Mouse (Mus musculus): ENCODE results near the gene Diras2. TPM values are rescaled to one million over a fixed set of nuclear protein-coding genes. Genes with fewer than 3 reads are reported as not detected.

Diras2 gene
- polyA plus RNA-seq, 1 experiment, result 22.4 TPM

DNA sequence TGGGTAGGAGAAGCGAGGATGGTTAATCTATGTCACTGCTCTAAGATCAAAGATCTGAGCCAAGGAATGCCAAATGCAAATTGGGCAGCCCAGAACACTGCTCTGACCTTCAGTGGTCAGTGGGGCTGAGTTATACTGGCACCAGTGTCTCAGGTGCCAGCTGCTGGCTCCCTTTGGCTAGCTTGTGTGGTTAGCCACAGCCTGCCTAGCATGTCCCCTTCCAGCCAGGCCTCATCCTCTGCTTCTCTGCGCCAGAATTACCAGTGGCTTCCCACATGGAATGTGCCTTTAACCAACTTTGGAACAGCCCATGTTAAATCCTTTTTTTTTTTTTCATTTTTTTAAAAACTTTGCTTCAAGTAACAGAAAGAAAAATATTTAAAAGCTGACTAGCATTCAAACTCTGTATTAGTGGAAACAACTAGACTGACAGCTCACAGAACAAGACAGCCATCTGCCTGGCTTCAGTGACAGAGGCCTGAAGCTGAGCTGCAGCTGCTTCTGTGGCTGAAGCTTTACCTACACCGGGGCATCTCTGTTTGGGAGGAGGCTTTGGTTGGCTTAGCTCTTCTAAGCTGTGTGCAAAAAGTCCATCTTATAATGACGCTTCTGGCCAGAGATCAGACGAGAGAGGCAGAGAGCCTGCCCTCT is 10.4 kb upstream of the Diras2 start:
- Histone ChIP-seq H3K4me1 (replicated peaks; ENCODE audit: control insufficient read depth, insufficient read depth, low read length) (peaks cover 32% of the 10 kb centered on the region), H3K27me3 (ENCODE audit: control insufficient read depth, insufficient read depth, low read length) (no peaks in the 10 kb centered on the region), H3K4me3 (ENCODE audit: control insufficient read depth, insufficient read depth, low read length) (no peak overlapping the region), H3K36me3 (ENCODE audit: control insufficient read depth, insufficient read depth, low read length) (no peaks in the 10 kb centered on the region), H3K27ac (ENCODE audit: control insufficient read depth, insufficient read depth, low read length) (no peak overlapping the region)
- TF ChIP-seq POLR2A (IDR thresholded peaks at IDR 0.05; ENCODE audit: control insufficient read depth, extremely low read depth, insufficient read depth, low read length, poor library complexity) (no peak), CTCF (IDR thresholded peaks at IDR 0.05; ENCODE audit: borderline replicate concordance, control insufficient read depth, extremely low read depth, insufficient read depth, low read length, poor library complexity) (no peak)
- WGBS, result 58% methylated on average over 5 of the region's 5 CpGs
- no peak for DNase-seq

DNA sequence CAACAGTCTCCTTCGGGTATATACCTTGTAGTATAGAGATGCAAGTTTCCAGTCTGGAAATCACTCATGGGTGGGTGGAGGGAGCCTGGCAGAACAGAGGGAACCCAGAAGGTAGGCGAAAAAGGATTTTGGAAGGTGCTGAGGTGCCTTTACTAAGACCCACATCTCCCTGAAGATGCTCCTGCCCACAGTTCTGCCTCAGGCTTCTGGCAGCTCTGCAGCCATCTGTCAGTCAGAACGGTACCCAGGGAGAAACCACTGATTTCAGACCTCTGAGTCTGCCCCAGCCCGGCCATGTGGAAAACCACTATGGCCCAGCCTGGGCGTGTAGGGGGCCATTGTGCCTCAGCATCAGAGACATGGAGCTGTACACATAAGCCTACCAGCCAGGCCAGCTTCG is 8.4 kb upstream of the Diras2 start:
- Histone ChIP-seq H3K36me3 (ENCODE audit: control insufficient read depth, insufficient read depth, low read length) (no peaks in the 10 kb centered on the region), H3K4me3 (ENCODE audit: control insufficient read depth, insufficient read depth, low read length) (no peak overlapping the region), H3K4me1 (replicated peaks; ENCODE audit: control insufficient read depth, insufficient read depth, low read length) (peaks cover 36% of the 10 kb centered on the region), H3K27me3 (ENCODE audit: control insufficient read depth, insufficient read depth, low read length) (no peaks in the 10 kb centered on the region), H3K27ac (ENCODE audit: control insufficient read depth, insufficient read depth, low read length) (no peak overlapping the region)
- TF ChIP-seq CTCF (IDR thresholded peaks at IDR 0.05; ENCODE audit: borderline replicate concordance, control insufficient read depth, extremely low read depth, insufficient read depth, low read length, poor library complexity) (no peak), POLR2A (IDR thresholded peaks at IDR 0.05; ENCODE audit: control insufficient read depth, extremely low read depth, insufficient read depth, low read length, poor library complexity) (no peak)
- 82% methylated on average over 6 of the region's 6 CpGs for WGBS
- DNase-seq, result no peak

DNA sequence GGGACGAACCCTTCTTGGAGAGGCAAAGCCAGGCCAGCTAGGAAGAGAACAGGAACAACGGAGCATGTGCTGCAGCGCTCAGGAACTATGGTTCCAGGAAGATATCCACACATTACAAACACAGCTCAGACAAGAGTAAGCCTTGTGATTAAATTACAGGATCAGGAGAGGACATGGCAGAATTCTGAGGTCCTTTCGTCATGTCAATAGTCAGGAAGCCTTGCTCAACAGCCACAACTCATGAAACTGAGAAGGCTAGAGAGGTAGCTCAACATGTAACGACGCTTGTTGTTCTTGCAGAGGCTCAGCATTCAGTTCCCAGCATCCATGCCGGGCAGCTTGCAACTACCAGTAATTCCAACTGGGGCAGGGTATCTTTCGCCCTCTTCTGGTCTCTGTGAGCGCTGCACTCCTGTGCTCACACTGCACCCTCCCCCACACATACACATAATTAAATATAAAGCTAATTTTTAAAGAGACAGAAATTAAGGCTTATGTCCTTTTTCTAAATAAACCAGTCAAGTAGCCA is 7.6 kb upstream of the Diras2 start:
- Histone ChIP-seq H3K27ac (ENCODE audit: control insufficient read depth, insufficient read depth, low read length) (peak overlapping the region; percentile 81), H3K4me3 (ENCODE audit: control insufficient read depth, insufficient read depth, low read length) (no peak overlapping the region), H3K4me1 (replicated peaks; ENCODE audit: control insufficient read depth, insufficient read depth, low read length) (peaks cover 36% of the 10 kb centered on the region), H3K36me3 (ENCODE audit: control insufficient read depth, insufficient read depth, low read length) (no peaks in the 10 kb centered on the region), H3K27me3 (ENCODE audit: control insufficient read depth, insufficient read depth, low read length) (no peaks in the 10 kb centered on the region)
- TF ChIP-seq CTCF (IDR thresholded peaks at IDR 0.05; ENCODE audit: borderline replicate concordance, control insufficient read depth, extremely low read depth, insufficient read depth, low read length, poor library complexity) (peak; percentile 50; the same call in 1 of the 2 replicates), POLR2A (IDR thresholded peaks at IDR 0.05; ENCODE audit: control insufficient read depth, extremely low read depth, insufficient read depth, low read length, poor library complexity) (no peak)
- WGBS, result 50% methylated on average over 9 of the region's 9 CpGs
- peak; percentile 26 for DNase-seq

DNA sequence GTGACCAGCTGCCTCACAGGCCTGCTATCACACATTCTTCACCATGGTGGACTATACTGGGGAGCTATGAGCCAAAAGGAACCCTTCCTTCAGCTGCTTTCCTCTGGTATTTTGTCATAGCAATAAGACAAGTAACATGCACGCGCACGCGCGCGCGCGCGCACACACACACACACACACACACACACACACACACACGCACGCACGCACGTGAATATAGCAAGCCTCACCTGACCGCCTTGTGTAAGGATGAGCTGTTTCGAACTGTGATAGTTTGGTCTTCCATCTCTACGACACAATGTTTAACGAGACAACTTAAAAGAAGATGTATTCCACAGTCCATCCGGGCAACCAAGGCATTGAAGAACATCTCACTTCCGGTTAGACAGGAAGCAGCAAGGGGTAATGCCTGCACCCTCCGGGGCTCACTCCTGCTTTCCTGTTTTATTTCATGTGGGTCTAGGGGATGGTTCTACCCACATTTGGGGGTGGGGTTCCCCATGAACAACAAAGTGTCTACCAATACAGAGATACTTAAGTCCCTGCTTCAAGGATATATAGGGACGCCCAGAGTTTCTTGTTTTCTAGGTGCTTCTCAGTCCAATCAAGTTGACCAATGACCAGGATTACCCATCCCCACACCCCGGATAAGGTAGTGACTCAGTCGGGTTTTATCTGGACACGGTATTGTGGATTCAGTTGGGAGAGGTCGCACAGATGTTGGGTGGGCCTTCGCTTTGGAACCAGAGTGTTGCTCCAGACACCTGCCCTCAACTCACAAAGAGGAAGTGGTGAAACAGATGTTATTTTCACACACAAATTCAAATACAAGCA is 6.9 kb upstream of the Diras2 start:
- Histone ChIP-seq H3K27ac (ENCODE audit: control insufficient read depth, insufficient read depth, low read length) (peak overlapping the region; percentile 81), H3K4me3 (ENCODE audit: control insufficient read depth, insufficient read depth, low read length) (no peak overlapping the region), H3K36me3 (ENCODE audit: control insufficient read depth, insufficient read depth, low read length) (no peaks in the 10 kb centered on the region), H3K27me3 (ENCODE audit: control insufficient read depth, insufficient read depth, low read length) (no peaks in the 10 kb centered on the region), H3K4me1 (replicated peaks; ENCODE audit: control insufficient read depth, insufficient read depth, low read length) (peaks cover 36% of the 10 kb centered on the region)
- no peak for TF ChIP-seq POLR2A (IDR thresholded peaks at IDR 0.05; ENCODE audit: control insufficient read depth, extremely low read depth, insufficient read depth, low read length, poor library complexity)
- 61% methylated on average over 26 of the region's 26 CpGs for WGBS
- peak; percentile 34 for DNase-seq

DNA sequence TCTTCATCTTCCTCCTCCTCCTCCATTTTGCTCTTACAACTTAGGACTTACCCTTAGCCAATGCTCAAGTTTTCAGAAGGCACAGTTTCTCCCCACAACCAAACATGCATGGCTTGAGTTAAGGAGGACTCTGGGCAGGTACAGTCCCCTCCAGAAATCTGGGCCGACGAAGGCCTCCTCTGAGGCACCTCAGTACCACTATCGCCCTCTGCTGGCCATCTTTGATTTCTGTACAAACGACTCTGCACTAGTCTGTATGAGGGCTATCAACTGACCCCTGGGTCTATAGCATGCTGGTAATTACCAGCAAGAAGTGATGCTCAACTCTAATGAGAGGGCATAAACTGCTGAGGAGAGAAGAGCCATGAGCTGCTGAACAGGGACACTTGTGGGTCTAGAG is 4.5 kb upstream of the Diras2 start:
- Histone ChIP-seq H3K36me3 (ENCODE audit: control insufficient read depth, insufficient read depth, low read length) (no peaks in the 10 kb centered on the region), H3K27me3 (ENCODE audit: control insufficient read depth, insufficient read depth, low read length) (no peaks in the 10 kb centered on the region), H3K4me3 (ENCODE audit: control insufficient read depth, insufficient read depth, low read length) (no peak overlapping the region), H3K27ac (ENCODE audit: control insufficient read depth, insufficient read depth, low read length) (no peak overlapping the region), H3K4me1 (replicated peaks; ENCODE audit: control insufficient read depth, insufficient read depth, low read length) (peaks cover 31% of the 10 kb centered on the region)
- WGBS, result 13% methylated on average over 4 of the region's 4 CpGs
- DNase-seq, result peak; percentile 70
- TF ChIP-seq POLR2A (IDR thresholded peaks at IDR 0.05; ENCODE audit: control insufficient read depth, extremely low read depth, insufficient read depth, low read length, poor library complexity) (no peak), CTCF (IDR thresholded peaks at IDR 0.05; ENCODE audit: borderline replicate concordance, control insufficient read depth, extremely low read depth, insufficient read depth, low read length, poor library complexity) (peak; percentile 52; the same call in 1 of the 2 replicates)

DNA sequence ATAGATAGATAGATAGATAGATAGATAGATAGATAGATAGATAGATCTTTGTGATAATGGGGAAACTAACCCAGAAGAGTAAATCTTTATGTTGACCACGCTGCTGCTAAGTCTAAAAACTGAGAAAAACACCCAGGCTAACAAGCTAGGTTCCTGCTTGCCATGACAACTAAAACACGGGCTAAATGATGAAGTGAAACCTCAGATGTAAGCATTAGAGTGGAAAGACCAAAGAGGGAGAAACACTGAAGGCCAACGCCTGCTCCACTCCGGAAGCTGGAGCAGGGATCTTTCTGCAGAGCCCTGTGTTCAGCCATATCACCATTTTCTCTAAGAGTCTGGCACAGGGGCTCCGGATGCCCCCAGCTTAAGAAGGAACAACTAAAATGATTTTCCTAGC is 2.6 kb upstream of the Diras2 start:
- Histone ChIP-seq H3K4me3 (ENCODE audit: control insufficient read depth, insufficient read depth, low read length) (no peak overlapping the region), H3K27ac (ENCODE audit: control insufficient read depth, insufficient read depth, low read length) (no peak overlapping the region), H3K27me3 (ENCODE audit: control insufficient read depth, insufficient read depth, low read length) (no peaks in the 10 kb centered on the region), H3K36me3 (ENCODE audit: control insufficient read depth, insufficient read depth, low read length) (no peaks in the 10 kb centered on the region), H3K4me1 (replicated peaks; ENCODE audit: control insufficient read depth, insufficient read depth, low read length) (peaks cover 28% of the 10 kb centered on the region)
- TF ChIP-seq POLR2A (IDR thresholded peaks at IDR 0.05; ENCODE audit: control insufficient read depth, extremely low read depth, insufficient read depth, low read length, poor library complexity) (no peak), CTCF (IDR thresholded peaks at IDR 0.05; ENCODE audit: borderline replicate concordance, control insufficient read depth, extremely low read depth, insufficient read depth, low read length, poor library complexity) (no peak)
- DNase-seq, result no peak
- WGBS, result 83% methylated on average over 5 of the region's 5 CpGs

All from thymus, adult 2 months (tissue).